ENCODE assay signal across 22 mouse cellular contexts in the genomic region with DNA sequence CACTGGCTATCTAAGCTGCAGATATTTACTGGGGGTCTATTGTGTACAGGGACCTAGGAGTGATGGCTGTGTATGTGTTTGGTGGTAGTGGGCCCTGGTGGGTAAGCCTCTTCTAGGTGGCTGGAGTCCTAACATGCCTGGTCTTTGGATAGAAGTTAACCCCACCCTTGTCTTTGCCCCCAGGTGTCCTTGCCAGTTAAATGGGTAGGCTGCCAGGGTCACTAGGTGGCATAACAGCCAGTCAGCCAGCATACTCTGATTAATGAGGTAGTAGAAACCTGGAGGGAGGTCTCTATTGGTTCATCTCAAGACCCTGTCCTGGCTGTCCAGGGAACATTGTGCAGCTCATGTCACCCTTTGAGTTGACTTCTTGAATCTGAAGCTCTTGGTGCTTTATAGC. TPM values are rescaled to one million over a fixed set of nuclear protein-coding genes. Genes with fewer than 3 reads are reported as not detected.
DNase-seq lines count a peak whose midpoint lies in the region; ATAC-seq and TF ChIP-seq lines count a peak whose summit lies in the region.
"Had no signal": no experiment of that assay in that cellular context is flagged by ENCODE, and none has a peak within 500 bp of the region (broad histone marks: within the 10 kb centered on the region; RNA-seq: fewer than 3 reads in every experiment).

No protein-coding gene starts in this region.

- no peak for TF ChIP-seq CTCF in kidney, adult 2 months (conservative IDR thresholded peaks at IDR 0.05; ENCODE audit: insufficient read depth, insufficient read length, low read depth, low read length)

- no peak for ATAC-seq in kidney, embryonic 14.5 days (ENCODE audit: low FRiP score, low TSS enrichment)
- ATAC-seq in kidney, embryonic 16.5 days (ENCODE audit: low FRiP score, low TSS enrichment) = no peak
- ATAC-seq: forebrain, embryonic 14.5 days; forebrain, embryonic 16.5 days had no signal

- no peak overlapping the region for H3K4me3 ChIP-seq in kidney, adult 2 months (ENCODE audit: insufficient read depth, low read depth, low read length)
- H3K4me3 ChIP-seq in kidney, embryonic 14.5 days (ENCODE audit: low read length) = no peak overlapping the region
- no peak overlapping the region for H3K4me3 ChIP-seq in kidney, embryonic 16.5 days (ENCODE audit: low read length)
- H3K4me3 ChIP-seq: embryonic facial prominence, embryonic 13.5 days; embryonic facial prominence, embryonic 15.5 days; erythroblast, embryonic 14.5 days; forebrain, embryonic 10.5 days; forebrain, embryonic 12.5 days had no signal

- no peak overlapping the region for H3K4me2 ChIP-seq in kidney, embryonic 14.5 days (replicated peaks; ENCODE audit: low read depth, low read length)
- no peak overlapping the region for H3K4me2 ChIP-seq in kidney, embryonic 16.5 days (replicated peaks; ENCODE audit: low read depth, low read length)
- H3K4me2 ChIP-seq: embryonic facial prominence, embryonic 13.5 days; embryonic facial prominence, embryonic 15.5 days; forebrain, embryonic 12.5 days had no signal

- H3K27me3 ChIP-seq in kidney, adult 2 months (replicated peaks; ENCODE audit: control insufficient read depth, insufficient read depth, low read length) = no peaks in the 10 kb centered on the region
- H3K27me3 ChIP-seq in kidney, embryonic 14.5 days (ENCODE audit: control insufficient read depth, insufficient read depth, low read length) = no peaks in the 10 kb centered on the region
- no peaks in the 10 kb centered on the region for H3K27me3 ChIP-seq in kidney, embryonic 16.5 days (ENCODE audit: insufficient read depth, low read length)
- H3K27me3 ChIP-seq: embryonic facial prominence, embryonic 13.5 days; embryonic facial prominence, embryonic 15.5 days; forebrain, embryonic 12.5 days had no signal

- TF ChIP-seq POLR2A in kidney, adult 2 months (IDR thresholded peaks at IDR 0.05; ENCODE audit: low read depth, low read length) = no peak

- H3K4me1 ChIP-seq in kidney, adult 2 months (ENCODE audit: control insufficient read depth, insufficient read depth, low read length) = peaks cover 12% of the 10 kb centered on the region; the same call in 1 of the 2 replicates
- peaks cover 26% of the 10 kb centered on the region for H3K4me1 ChIP-seq in kidney, embryonic 14.5 days (ENCODE audit: control insufficient read depth, insufficient read depth, low read length)
- peaks cover 26% of the 10 kb centered on the region for H3K4me1 ChIP-seq in kidney, embryonic 16.5 days (ENCODE audit: insufficient read depth, low read length)

- no peak overlapping the region for H3K9ac ChIP-seq in kidney, embryonic 14.5 days (ENCODE audit: low read depth, low read length)
- no peak overlapping the region for H3K9ac ChIP-seq in kidney, embryonic 16.5 days (replicated peaks; ENCODE audit: low read length)
- H3K9ac ChIP-seq: embryonic facial prominence, embryonic 13.5 days; embryonic facial prominence, embryonic 15.5 days; forebrain, embryonic 12.5 days had no signal

- no peaks in the 10 kb centered on the region for H3K9me3 ChIP-seq in kidney, embryonic 14.5 days (ENCODE audit: control insufficient read depth, low read length)
- H3K9me3 ChIP-seq in kidney, embryonic 16.5 days (ENCODE audit: low read length) = no peaks in the 10 kb centered on the region
- H3K9me3 ChIP-seq: embryonic facial prominence, embryonic 13.5 days; embryonic facial prominence, embryonic 15.5 days; forebrain, embryonic 10.5 days; forebrain, embryonic 12.5 days had no signal

- no peaks in the 10 kb centered on the region for H3K36me3 ChIP-seq in kidney, adult 2 months (ENCODE audit: control insufficient read depth, insufficient read depth, low read length)
- H3K36me3 ChIP-seq in kidney, embryonic 14.5 days (ENCODE audit: control insufficient read depth, insufficient read depth, low read length) = no peaks in the 10 kb centered on the region
- no peaks in the 10 kb centered on the region for H3K36me3 ChIP-seq in kidney, embryonic 16.5 days (ENCODE audit: insufficient read depth, low read length)
- H3K36me3 ChIP-seq: embryonic facial prominence, embryonic 13.5 days; embryonic facial prominence, embryonic 15.5 days had no signal

- H3K27ac ChIP-seq in kidney, adult 2 months (ENCODE audit: insufficient read depth, low read depth, low read length) = no peak overlapping the region
- H3K27ac ChIP-seq in kidney, embryonic 14.5 days (ENCODE audit: low read depth, low read length) = no peak overlapping the region
- H3K27ac ChIP-seq in kidney, embryonic 16.5 days (ENCODE audit: low read length) = no peak overlapping the region
- H3K27ac ChIP-seq: embryonic facial prominence, embryonic 13.5 days; embryonic facial prominence, embryonic 15.5 days; forebrain, embryonic 10.5 days; forebrain, embryonic 12.5 days had no signal

- DNase-seq in heart, adult 11 months = peak; percentile 89
- no peak for DNase-seq in heart, adult 9 months (ENCODE audit: low spot score in 2 of 2)
- DNase-seq in kidney, adult 2 months = peak; percentile 46
- peak; percentile 47 to 55 for DNase-seq in kidney, postnatal 25 days
- DNase-seq: adrenal gland, postnatal 10 days; adrenal gland, postnatal 25 days; cerebellum, adult 11 months; cerebellum, adult 18-20 months; cerebellum, adult 8-10 months; cerebellum, adult 9-11 months; cerebellum, postnatal 14 days; cerebellum, postnatal 36 days; embryo, embryonic 11 days had no signal

RNA-seq across cellular contexts. Expression of gene Rai1, which starts 17.8 kb away (rescaled TPM):
- polyA plus RNA-seq in kidney, adult 2 months (2012; rRNA removed) = 26.1 and 29.2 TPM in 2 replicates
- 29.1 and 34.4 TPM in 2 replicates for polyA plus RNA-seq in kidney, embryonic 14.5 days (2014; fragmentation: Nextera tagmentation; extraction: Ambion mirVana)
- polyA plus RNA-seq in kidney, embryonic 16.5 days (2015; fragmentation: Nextera tagmentation; extraction: Ambion mirVana) = 21.5 and 24.0 TPM in 2 replicates

Comparison
In these comparisons a context has a peak if more than half of its experiments do, and no peak if none do; other contexts are left out.
1. DNase-seq: peak in heart, adult 11 months (single experiment), kidney, adult 2 months (single experiment) and kidney, postnatal 25 days (2 of 2); none in heart, adult 9 months (0 of 2).